Mouse (Mus musculus) kidney, postnatal 0 days (tissue): Measurements from ENCODE around the gene Safb. TPM values are rescaled to one million over a fixed set of nuclear protein-coding genes. Genes with fewer than 3 reads are reported as not detected.
A peak's percentile ranks its signal among the peaks of the same experiment; 100 is the strongest.
"Not testable (repeated sequence)": the region's sequence is repeated elsewhere in the genome, so short reads cannot be mapped to it uniquely, and the experiment has no call there.

Experiments used
- ATAC-seq: fragments of 200-750 bp; cut with Nextera tagmentation; replicated peaks from 2 replicates; pipeline ENCODE4 v1.8.0; 2017; ENCODE audit warnings: low read depth, moderate number of reproducible peaks, moderate TSS enrichment, moderate library complexity; ENCODE audit not compliant: low FRiP score
- DNase-seq: peaks from one replicate; pipeline ENCODE4 v3.0.0-alpha.2; 2016; ENCODE audit warnings: low spot score
- H3K27ac ChIP-seq: fragments of 300-500 bp; sonication (generic); 2 replicates; pipeline ENCODE4 v1.5.1; 2014; ENCODE audit warnings: mild to moderate bottlenecking
- H3K27me3 ChIP-seq: fragments of 300-500 bp; sonication (generic); 2 replicates; pipeline ENCODE4 v1.6.1; 2014; ENCODE audit warnings: low read length, mixed read lengths; ENCODE audit not compliant: insufficient read depth
- H3K36me3 ChIP-seq: fragments of 300-500 bp; sonication (generic); 2 replicates; pipeline ENCODE4 v1.6.1; 2014; ENCODE audit warnings: low read length, mixed read lengths; ENCODE audit not compliant: insufficient read depth
- H3K4me1 ChIP-seq: fragments of 300-500 bp; sonication (generic); replicated peaks from 2 replicates; pipeline ENCODE4 v1.6.1; 2014; ENCODE audit warnings: antibody characterized with exemption, low read length, mixed read lengths; ENCODE audit not compliant: insufficient read depth
- H3K4me2 ChIP-seq: fragments of 300-500 bp; sonication (generic); 2 replicates; pipeline ENCODE4 v1.6.1; 2014; ENCODE audit warnings: mild to moderate bottlenecking, low read length, moderate library complexity, mixed read lengths
- H3K4me3 ChIP-seq: fragments of 300-500 bp; sonication (generic); replicated peaks from 2 replicates; pipeline ENCODE4 v1.5.1; 2014; ENCODE audit warnings: low read depth, low read length
- H3K9ac ChIP-seq: fragments of 300-500 bp; sonication (generic); 2 replicates; pipeline ENCODE4 v1.6.1; 2014; ENCODE audit warnings: low read depth, low read length
- H3K9me3 ChIP-seq: fragments of 300-500 bp; sonication (generic); replicated peaks from 2 replicates; pipeline ENCODE4 v1.6.1; 2016; ENCODE audit warnings: low read length, inconsistent platforms, mixed read lengths
- CTCF ChIP-seq: IDR thresholded peaks from 2 replicates; pipeline ENCODE4 v1.5.1; 2016; ENCODE audit warnings: antibody characterized with exemption, low read depth, mild to moderate bottlenecking, moderate library complexity
- WGBS: fragments of 180-500 bp; shearing (Covaris S2); extraction: QIAGEN DNeasy Blood & Tissue Kit; methylation state at CpG from one replicate; pipeline ENCODE4 v1.1.7; 2014; 5-methylcytosine and 5-hydroxymethylcytosine counted together
- polyA plus RNA-seq: library from polyadenylated mRNA; unstranded; fragments of >200 nt; fragmentation: Nextera tagmentation; extraction: Ambion mirVana; gene quantifications from 2 replicates; pipeline ENCODE4 v1.2.1, GENCODE M21; 2015

Gene Safb
- polyA plus RNA-seq, 1 experiment from 2014 or later, result 61.0 TPM

- ATAC-seq (no peak), DNase-seq (no peak)
- Histone ChIP-seq H3K4me3 (no peak overlapping the region), H3K36me3 (peaks cover 61% of the 10 kb centered on the region), H3K4me1 (peaks cover 7% of the 10 kb centered on the region), H3K9ac (no peak overlapping the region), H3K4me2 (no peak overlapping the region), H3K27me3 (no peaks in the 10 kb centered on the region), H3K27ac (no peak overlapping the region), H3K9me3 (no peaks in the 10 kb centered on the region)
- WGBS, result 66% methylated on average over 8 of the region's 8 CpGs
- TF ChIP-seq CTCF, result no peak
Measured at GRCm38 (mm10) chr17:56617628-56618027, 33.0 kb downstream of the Safb start.

GRCm38 (mm10) chr17:56625495-56625894, 40.9 kb downstream of the Safb start:
- Histone ChIP-seq H3K4me2 (peak overlapping the region; percentile 87), H3K4me3 (no peak overlapping the region), H3K9ac (no peak overlapping the region), H3K27ac (no peak overlapping the region), H3K36me3 (0 out of 2 replicates have a peak, but pooled peaks cover 12% of the 10 kb centered on the region), H3K4me1 (0 out of 2 replicates have a peak, but pooled peaks cover 8% of the 10 kb centered on the region), H3K9me3 (no peaks in the 10 kb centered on the region), H3K27me3 (no peaks in the 10 kb centered on the region)
- TF ChIP-seq CTCF, result no peak
- ATAC-seq, result no peak
- no peak for DNase-seq
- 85% methylated on average over 3 of the region's 3 CpGs for WGBS

- no peaks in the 10 kb centered on the region for H3K9me3 ChIP-seq
- no peak for DNase-seq
- 0 out of 2 replicates have a peak, but pooled peaks cover 8% of the 10 kb centered on the region for H3K4me1 ChIP-seq
- no peaks in the 10 kb centered on the region for H3K27me3 ChIP-seq
- peak overlapping the region; percentile 83 for H3K9ac ChIP-seq
- H3K4me2 ChIP-seq, result peak overlapping the region; percentile 87
- H3K27ac ChIP-seq, result 0 out of 2 replicates have a peak overlapping the region, but pooled peaks have one; percentile 47
- no peak; the same call in 1 of the 2 replicates for ATAC-seq
- H3K4me3 ChIP-seq, result peak overlapping the region; percentile 79
- no peak for TF ChIP-seq CTCF
- WGBS, result under 1% methylated on average over 32 of the region's 32 CpGs
- H3K36me3 ChIP-seq, result 0 out of 2 replicates have a peak, but pooled peaks cover 12% of the 10 kb centered on the region
Measured at GRCm38 (mm10) chr17:56626260-56626659, 41.6 kb downstream of the Safb start.

- no peaks in the 10 kb centered on the region for H3K27me3 ChIP-seq
- WGBS, result under 1% methylated on average over 51 of the region's 51 CpGs
- DNase-seq, result peak; percentile 99
- H3K4me1 ChIP-seq, result 0 out of 2 replicates have a peak, but pooled peaks cover 8% of the 10 kb centered on the region
- H3K9ac ChIP-seq, result peak within 1 kb of the TSS; percentile 83
- H3K27ac ChIP-seq, result peak within 1 kb of the TSS; percentile 87
- H3K4me3 ChIP-seq, result peak within 1 kb of the TSS; percentile 79
- no peak for TF ChIP-seq CTCF
- peak; percentile 92 for ATAC-seq
- no peaks in the 10 kb centered on the region for H3K9me3 ChIP-seq
- H3K4me2 ChIP-seq, result peak within 1 kb of the TSS; percentile 87
- 0 out of 2 replicates have a peak, but pooled peaks cover 8% of the 10 kb centered on the region for H3K36me3 ChIP-seq
Measured at GRCm38 (mm10) chr17:56626754-56627470, 42.3 kb downstream of the Safb start, which contains the start of gene Lonp1. Gene Lonp1, minus strand, starts transcription at chr17:56626887.

GRCm38 (mm10) chr17:56627530-56628277, 43.1 kb downstream of the Safb start, which contains the start of gene Catsperd:
Gene Catsperd, plus strand, starts transcription at chr17:56628143.
- 0 out of 2 replicates have a peak, but pooled peaks cover 2% of the 10 kb centered on the region for H3K36me3 ChIP-seq
- peak within 1 kb of the TSS; percentile 79 for H3K4me3 ChIP-seq
- H3K9ac ChIP-seq, result peak within 1 kb of the TSS; percentile 51; the same call in 1 of the 2 replicates
- H3K4me2 ChIP-seq, result peak within 1 kb of the TSS; percentile 87
- H3K27me3 ChIP-seq, result no peaks in the 10 kb centered on the region
- H3K4me1 ChIP-seq, result 0 out of 2 replicates have a peak, but pooled peaks cover 8% of the 10 kb centered on the region
- 8% methylated on average over 26 of the region's 26 CpGs for WGBS
- no peak for TF ChIP-seq CTCF
- no peaks in the 10 kb centered on the region for H3K9me3 ChIP-seq
- DNase-seq (no peak), ATAC-seq (peak; percentile 38)
- H3K27ac ChIP-seq, result peak within 1 kb of the TSS; percentile 87

GRCm38 (mm10) chr17:56629800-56630781, 45.5 kb downstream of the Safb start:
- H3K9me3 ChIP-seq, H3K9ac ChIP-seq, ATAC-seq, H3K27me3 ChIP-seq, DNase-seq, H3K4me3 ChIP-seq, H3K27ac ChIP-seq, H3K4me2 ChIP-seq, H3K36me3 ChIP-seq, H3K4me1 ChIP-seq: not testable (repeated sequence)
- WGBS, result 87% methylated on average over 26 of the region's 27 CpGs
